9 mouse cellular contexts compared by ENCODE assay signal in genomic region chr17:87473736-87474500, GRCm38 (mm10). TPM values are rescaled to one million over a fixed set of nuclear protein-coding genes. Genes with fewer than 3 reads are reported as not detected.
DNase-seq lines count a peak whose midpoint lies in the region; ATAC-seq lines count a peak whose summit lies in the region.
"Had no signal": no experiment of that assay in that cellular context is flagged by ENCODE, and none has a peak within 500 bp of the region (broad histone marks: within the 10 kb centered on the region; RNA-seq: fewer than 3 reads in every experiment).

No protein-coding gene starts in this region.

- H3K4me2 ChIP-seq in intestine, embryonic 14.5 days (ENCODE audit: low read length), result peak overlapping the region; percentile 78
- H3K4me2 ChIP-seq in limb, embryonic 11.5 days (ENCODE audit: low read depth, severe bottlenecking), result peak overlapping the region; percentile 74

- 1% methylated on average over 23 of the region's 23 CpGs for WGBS in intestine, embryonic 14.5 days
- under 1% methylated on average over 23 of the region's 23 CpGs for WGBS in limb, embryonic 11.5 days
- under 1% methylated on average over 23 of the region's 23 CpGs for WGBS in midbrain, embryonic 10.5 days

- H3K9ac ChIP-seq in intestine, embryonic 14.5 days (ENCODE audit: low read length), result peak overlapping the region; percentile 32
- 0 out of 2 replicates have a peak overlapping the region, but pooled peaks have one; percentile 18 for H3K9ac ChIP-seq in limb, embryonic 11.5 days (ENCODE audit: low read length)

- H3K4me3 ChIP-seq in intestine, embryonic 14.5 days (ENCODE audit: low read depth, low read length), result peak overlapping the region; percentile 28
- H3K4me3 ChIP-seq in limb, embryonic 11.5 days (ENCODE audit: low read depth, low read length), result peak overlapping the region; percentile 24
- H3K4me3 ChIP-seq in midbrain, embryonic 10.5 days, result peak overlapping the region; percentile 54

- no peak overlapping the region for H3K27ac ChIP-seq in intestine, embryonic 14.5 days (ENCODE audit: low read depth)
- no peak overlapping the region for H3K27ac ChIP-seq in limb, embryonic 11.5 days (replicated peaks; ENCODE audit: low read depth, low read length)
- H3K27ac ChIP-seq in midbrain, embryonic 10.5 days (replicated peaks), result peak overlapping the region; percentile 55

- no peaks in the 10 kb centered on the region for H3K36me3 ChIP-seq in intestine, embryonic 14.5 days (ENCODE audit: control insufficient read depth, insufficient read depth, low read length)
- no peaks in the 10 kb centered on the region for H3K36me3 ChIP-seq in limb, embryonic 11.5 days (ENCODE audit: control insufficient read depth, insufficient read depth, low read length)
- no peaks in the 10 kb centered on the region for H3K36me3 ChIP-seq in midbrain, embryonic 10.5 days

- no peaks in the 10 kb centered on the region for H3K9me3 ChIP-seq in intestine, embryonic 14.5 days (ENCODE audit: control insufficient read depth, low read length)
- H3K9me3 ChIP-seq in limb, embryonic 11.5 days (ENCODE audit: control insufficient read depth, low read length), result no peaks in the 10 kb centered on the region
- H3K9me3 ChIP-seq in midbrain, embryonic 10.5 days (replicated peaks), result no peaks in the 10 kb centered on the region

- peak; percentile 40 for DNase-seq in kidney, adult 18-20 months
- no peak for DNase-seq in kidney, adult 9 months
- DNase-seq in gastrocnemius, adult 8-10 months (ENCODE audit: low spot score in 2 of 2), result peak; percentile 13 to 24
- peak; percentile 71 for DNase-seq in intestine, embryonic 14.5 days (ENCODE audit: low spot score)
- DNase-seq in limb, embryonic 11.5 days (ENCODE audit: low spot score), result peak; percentile 59
- peak; percentile 49 for DNase-seq in midbrain, embryonic 10.5 days (ENCODE audit: low spot score)
- DNase-seq in right cerebral cortex, postnatal 4 days, result peak; percentile 60

- H3K4me1 ChIP-seq in intestine, embryonic 14.5 days (replicated peaks; ENCODE audit: control insufficient read depth, insufficient read depth, low read length), result peaks cover 19% of the 10 kb centered on the region
- peaks cover 5% of the 10 kb centered on the region for H3K4me1 ChIP-seq in limb, embryonic 11.5 days (ENCODE audit: control insufficient read depth, insufficient read depth, low read length)
- peaks cover 27% of the 10 kb centered on the region for H3K4me1 ChIP-seq in midbrain, embryonic 10.5 days

- peak; percentile 69 for ATAC-seq in common myeloid progenitor, adult 5-6 weeks (replicated peaks; ENCODE audit: low read depth, poor library complexity, severe bottlenecking)
- ATAC-seq in intestine, embryonic 14.5 days (replicated peaks; ENCODE audit: low FRiP score, low TSS enrichment, low read depth), result peak; percentile 49
- ATAC-seq in limb, embryonic 11.5 days (ENCODE audit: insufficient number of reproducible peaks, low FRiP score, low TSS enrichment, low read depth), result peak; percentile 65

- no peaks in the 10 kb centered on the region for H3K27me3 ChIP-seq in intestine, embryonic 14.5 days (replicated peaks; ENCODE audit: control insufficient read depth, insufficient read depth, low read length)
- H3K27me3 ChIP-seq in limb, embryonic 11.5 days (ENCODE audit: control insufficient read depth, insufficient read depth, low read length), result peaks cover 10% of the 10 kb centered on the region
- peaks cover 45% of the 10 kb centered on the region for H3K27me3 ChIP-seq in midbrain, embryonic 10.5 days (ENCODE audit: low read depth, poor library complexity, severe bottlenecking)

RNA-seq across cellular contexts. Expression of gene Calm2, which starts 27.2 kb away (rescaled TPM):
- total RNA-seq in common myeloid progenitor, adult 5-6 weeks (2017), result 1,176 and 1,253 TPM in 2 replicates
- total RNA-seq in gastrocnemius, adult 8-10 months (2022), result 100 to 1,000 TPM; 155 to 194 (median 178) TPM
- polyA plus RNA-seq in intestine, embryonic 14.5 days (2014; fragmentation: Nextera tagmentation; extraction: Ambion mirVana), result 1,068 and 1,168 TPM in 2 replicates
- polyA plus RNA-seq in limb, embryonic 11.5 days (2014; fragmentation: Nextera tagmentation; extraction: Ambion mirVana), result 1,041 and 1,089 TPM in 2 replicates
- 1,154 and 1,167 TPM in 2 replicates for polyA plus RNA-seq in midbrain, embryonic 10.5 days (2016; fragmentation: Nextera tagmentation; extraction: Ambion mirVana)

RNA-seq across cellular contexts. Expression of gene Stpg4, which starts 46.4 kb away (rescaled TPM):
- not detected in 2 replicates for total RNA-seq in common myeloid progenitor, adult 5-6 weeks (2017)
- total RNA-seq in gastrocnemius, adult 8-10 months (2022), result not detected
- not detected in 2 replicates for polyA plus RNA-seq in intestine, embryonic 14.5 days (2014; fragmentation: Nextera tagmentation; extraction: Ambion mirVana)
- 0.23 TPM in 1 of 2 replicates, not detected in the other for polyA plus RNA-seq in limb, embryonic 11.5 days (2014; fragmentation: Nextera tagmentation; extraction: Ambion mirVana)
- polyA plus RNA-seq in midbrain, embryonic 10.5 days (2016; fragmentation: Nextera tagmentation; extraction: Ambion mirVana), result not detected in 2 replicates
- polyA plus RNA-seq: C2C12 had no signal
